Mouse (Mus musculus) gastrocnemius, postnatal 36 days (tissue): Measurements from ENCODE around the gene Mrpl35. TPM values are rescaled to one million over a fixed set of nuclear protein-coding genes. Genes with fewer than 3 reads are reported as not detected.
"Not testable (repeated sequence)": the region's sequence is repeated elsewhere in the genome, so short reads cannot be mapped to it uniquely, and the experiment has no call there.

ENCODE experiments used
- DNase-seq, 2 experiments: peaks; one replicate each; pipeline ENCODE4 v3.0.0; 2022
- intact Hi-C: fragments of 180-260 bp; cut with DNase I; formaldehyde crosslinking; loops from one replicate; pipeline ENCODE4 v1.15.1; 2025
- long read RNA-seq, 2 experiments: library from polyadenylated mRNA; stranded (forward); transcript quantifications; one replicate each; pipeline ENCODE4 v2.0.0; 2021
- total RNA-seq, 2 experiments: library from RNA; stranded (reverse); gene quantifications; 2 replicates each; pipeline ENCODE4 v1.2.3; 2021

The Mrpl35 gene
- total RNA-seq: 10 to 100 TPM; 39.0 to 42.7 TPM
- long read RNA-seq, experiment 1, transcript Mrpl35-201 (4 exons, 3,721 nt): major isoform, 95 of 100 reads
- long read RNA-seq, experiment 1, partial matches to known transcripts: 1 of 100 reads
- long read RNA-seq, experiment 1, other reads (novel, unspliced or antisense): 4 of 100 reads
- long read RNA-seq, experiment 2, transcript Mrpl35-201 (4 exons, 3,721 nt): major isoform, 96 of 98 reads
- long read RNA-seq, experiment 2, partial matches to known transcripts: 0 of 98 reads
- long read RNA-seq, experiment 2, other reads (novel, unspliced or antisense): 2 of 98 reads

GRCm38 (mm10) chr6:71826869-71827268, at the start of gene Mrpl35:
Mrpl35 (minus strand) TSS chr6:71826969.
- intact Hi-C loops: loop anchor here (10.0 kb wide), 1 partner anchor 1032 kb away; the partner anchor contains the start of gene Rpia
- no peak for DNase-seq

DNA sequence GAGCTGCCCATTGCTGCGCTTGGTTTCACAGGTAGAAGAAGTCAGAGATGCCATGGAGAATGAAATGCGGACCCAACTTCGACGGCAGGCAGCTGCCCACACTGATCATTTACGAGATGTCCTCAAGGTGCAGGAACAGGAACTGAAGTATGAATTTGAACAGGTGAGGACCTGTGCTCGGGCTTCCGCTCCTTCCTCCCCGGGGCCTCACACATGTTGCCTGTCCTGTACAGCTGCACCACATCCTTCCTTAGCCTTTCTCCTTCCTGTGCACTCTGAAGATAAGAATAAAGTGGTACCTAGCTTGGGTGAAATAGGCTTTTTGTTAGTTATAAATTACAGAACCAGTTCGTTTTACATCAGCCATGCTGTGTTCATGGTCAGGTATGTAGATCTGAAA, 44.6 kb upstream of the Mrpl35 start:
- no peak for DNase-seq
- intact Hi-C loops: loop anchor here (5.0 kb wide), 1 partner anchor 296 kb away; no protein-coding TSS in a partner anchor

DNA sequence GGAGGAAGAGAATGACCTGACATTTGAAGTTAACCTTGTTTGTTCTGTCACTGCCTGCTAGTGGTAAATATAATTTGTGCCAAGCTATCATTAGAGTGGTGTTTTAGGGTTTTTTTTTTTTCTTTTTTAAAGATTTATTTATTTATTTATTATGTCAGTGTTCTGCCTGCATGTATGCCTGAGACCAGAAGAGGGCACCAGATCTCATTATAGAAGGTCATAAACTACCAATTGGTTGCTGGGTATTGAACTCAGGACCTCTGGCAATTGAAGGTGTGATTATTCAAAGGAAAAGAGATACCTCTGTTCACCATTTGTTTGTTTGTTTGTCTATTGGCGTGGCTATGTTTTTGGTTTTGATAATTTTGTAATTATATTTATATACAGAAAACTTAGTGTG, 42.0 kb upstream of the Mrpl35 start:
- intact Hi-C loops: no loop called here
- no peak for DNase-seq

- no peak for DNase-seq
These were observed 41.0 kb upstream of the Mrpl35 start for GRCm38 (mm10) chr6:71867751-71868150.

GRCm38 (mm10) chr6:71846906-71847305, 20.1 kb upstream of the Mrpl35 start:
- intact Hi-C loops, DNase-seq: not testable (repeated sequence)

More at GRCm38 (mm10) chr6:71867751-71868150, 41.0 kb upstream of the Mrpl35 start:
- intact Hi-C loops: no loop called here

DNA sequence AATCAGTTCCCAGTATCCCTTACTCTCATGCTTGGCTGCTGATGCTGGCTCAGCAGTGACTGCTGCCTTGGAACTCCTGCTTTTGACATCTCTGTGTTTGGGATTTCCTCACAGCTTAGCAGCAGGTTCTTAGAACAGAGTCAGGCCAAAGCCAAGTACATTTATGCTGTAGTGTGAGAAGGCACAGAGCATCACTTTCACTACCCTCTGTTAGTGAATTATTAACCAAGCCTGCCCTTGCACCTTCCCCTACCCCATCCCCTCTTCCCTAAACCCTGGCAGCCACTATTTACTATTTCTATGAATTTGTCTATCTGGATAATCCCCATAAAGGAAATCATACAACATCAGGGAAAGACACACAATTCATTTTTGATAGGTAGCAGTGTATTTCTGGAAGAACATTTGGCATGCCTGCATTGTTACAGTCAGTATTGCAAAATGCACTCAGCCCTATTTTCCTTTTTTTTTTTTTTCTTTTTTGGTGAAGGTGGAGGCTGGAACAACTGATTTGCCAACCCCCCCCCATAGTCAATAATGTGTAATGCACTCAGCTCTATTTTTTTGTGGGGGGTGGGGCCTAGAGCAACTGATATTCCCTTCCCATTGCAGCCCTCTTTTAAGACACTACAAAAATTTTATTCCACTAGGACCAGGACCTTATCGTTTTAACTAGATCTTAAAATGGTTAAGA, 14.0 kb upstream of the Mrpl35 start:
- no peak for DNase-seq
- intact Hi-C loops: no loop called here

GRCm38 (mm10) chr6:71839815-71840214, 13.0 kb upstream of the Mrpl35 start:
- intact Hi-C loops: no loop called here
- DNase-seq: no peak

DNA sequence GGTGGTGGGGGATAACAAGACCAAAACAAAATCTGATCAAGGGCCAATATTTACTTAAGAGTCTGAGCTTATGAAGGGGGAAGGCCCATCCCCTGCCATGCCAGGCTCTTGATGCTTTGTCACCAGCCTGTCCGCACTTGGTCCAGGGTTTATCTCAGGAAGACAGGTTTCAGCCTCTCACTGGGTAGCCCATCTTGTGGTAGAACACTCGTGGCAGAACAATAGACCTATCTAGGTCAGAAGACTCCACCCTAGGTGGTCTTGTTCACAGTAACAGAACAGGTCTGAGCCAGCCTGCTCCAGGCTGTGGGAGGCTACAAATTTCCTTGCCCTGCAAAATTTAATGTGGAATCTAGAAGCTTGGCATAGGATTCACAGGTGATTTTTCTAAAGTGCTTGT, 10.0 kb upstream of the Mrpl35 start:
- no peak for DNase-seq

GRCm38 (mm10) chr6:71831581-71831960, 4.8 kb upstream of the Mrpl35 start:
- intact Hi-C loops: no loop called here

More for the DNA sequence above, 10.0 kb upstream of the Mrpl35 start:
- intact Hi-C loops: no loop called here

DNA sequence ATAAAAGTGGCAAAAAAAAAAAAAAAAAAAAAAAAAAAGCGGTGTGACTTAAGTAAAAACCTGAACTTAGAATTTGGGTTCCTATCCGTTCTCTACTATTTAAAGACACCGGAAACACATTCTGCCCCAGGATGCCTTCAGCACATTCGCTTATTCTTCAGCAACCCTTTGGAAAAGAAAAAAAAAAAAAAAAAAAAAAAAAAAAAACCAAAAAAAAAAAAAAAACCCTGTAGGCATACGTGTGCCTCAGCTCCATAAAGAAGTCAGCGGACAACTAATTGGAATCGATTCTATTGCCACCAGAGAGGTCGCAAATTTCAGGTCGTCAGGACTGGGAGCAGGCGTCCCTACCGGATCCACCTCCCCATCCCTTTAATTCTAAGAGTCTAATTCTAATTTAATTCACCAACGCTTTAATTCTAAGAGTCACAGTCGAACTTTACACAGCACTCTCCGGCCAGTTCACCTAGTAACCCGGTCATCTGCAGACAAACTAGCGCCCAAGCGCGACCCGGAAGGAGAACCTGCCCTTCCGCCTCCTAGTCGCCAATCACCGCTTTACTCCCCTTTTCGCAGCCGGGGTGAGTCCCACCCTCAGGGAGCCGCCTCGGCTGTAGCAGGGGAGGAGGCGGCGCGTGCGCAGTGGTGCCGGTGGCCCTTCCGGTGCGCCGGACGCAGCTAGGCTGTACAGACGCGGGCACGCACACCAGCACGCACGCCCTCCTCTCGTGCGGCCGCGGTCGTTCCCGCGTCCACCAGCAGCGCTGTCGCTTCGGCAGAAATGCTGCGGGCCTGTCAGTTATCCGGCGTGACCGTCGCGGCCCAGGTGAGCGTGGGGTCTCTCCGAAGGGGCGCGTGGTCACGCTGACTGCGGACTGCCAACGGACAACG, 4.2 kb upstream of the Mrpl35 start, which contains the start of gene Immt:
Gene Immt, plus strand, starts transcription at position 642 of the 891 bp plus-strand sequence.
- intact Hi-C loops: no loop called here

More at GRCm38 (mm10) chr6:71831581-71831960, 4.8 kb upstream of the Mrpl35 start:
- peak; percentile 90 to 94 for DNase-seq

DNA sequence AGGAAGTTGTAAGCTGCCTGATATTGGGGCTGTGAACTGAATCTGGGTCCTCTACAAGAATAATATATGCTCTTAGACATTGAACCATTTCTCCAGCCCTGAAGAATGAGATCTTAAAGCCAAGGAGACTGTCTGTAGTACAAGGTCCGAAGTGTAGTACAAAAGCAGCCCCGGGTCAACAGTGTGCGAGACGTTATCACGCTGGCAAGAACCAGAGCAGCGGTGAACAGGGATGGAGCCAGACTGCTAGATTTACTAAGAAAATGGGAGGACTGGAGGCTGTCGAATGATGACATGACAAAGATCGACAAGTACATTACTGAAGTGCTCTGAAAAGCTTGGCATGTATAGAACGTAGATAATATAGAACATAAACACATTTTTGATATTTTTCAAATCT, 3.0 kb upstream of the Mrpl35 start:
- intact Hi-C loops: loop anchor here (2.0 to 10.0 kb wide), 2 partner anchors 837 to 1035 kb away; partner anchors contain the start of gene Rpia
- DNase-seq: no peak

More for the DNA sequence above, 4.2 kb upstream of the Mrpl35 start, which contains the start of gene Immt:
- DNase-seq: peak; percentile 90 to 98

GRCm38 (mm10) chr6:71823961-71824360, 2.8 kb downstream of the Mrpl35 start:
- no peak for DNase-seq
- intact Hi-C loops: loop anchor here (10.0 kb wide), 1 partner anchor 1029 kb away; the partner anchor contains the start of gene Rpia

DNA sequence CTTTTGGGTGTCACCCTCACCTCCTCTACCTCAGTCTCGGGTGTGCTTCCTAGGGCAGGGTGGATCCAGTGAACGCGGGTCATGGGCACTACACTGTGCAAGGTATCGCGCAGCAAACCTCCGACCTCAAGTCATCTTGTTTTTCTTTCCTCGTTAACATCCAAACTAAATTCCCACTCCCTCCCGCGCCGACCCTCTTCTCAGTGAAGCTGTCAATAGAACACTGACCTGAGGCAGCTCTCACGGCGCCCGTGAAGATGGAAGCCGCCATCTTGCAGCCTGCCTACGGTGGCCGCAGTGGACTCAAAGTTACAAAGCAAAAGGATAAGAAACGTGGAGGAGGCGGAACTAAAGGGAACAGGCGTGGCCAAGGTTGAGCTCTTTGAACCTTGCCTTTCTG, 3.3 kb downstream of the Mrpl35 start:
- intact Hi-C loops: loop anchor here (10.0 kb wide), 1 partner anchor 1029 kb away; the partner anchor contains the start of gene Rpia
- peak; percentile 82 for DNase-seq

GRCm38 (mm10) chr6:71823085-71823484, 3.7 kb downstream of the Mrpl35 start:
- intact Hi-C loops: loop anchor here (10.0 kb wide), 1 partner anchor 1028 kb away; the partner anchor contains the start of gene Rpia

DNA sequence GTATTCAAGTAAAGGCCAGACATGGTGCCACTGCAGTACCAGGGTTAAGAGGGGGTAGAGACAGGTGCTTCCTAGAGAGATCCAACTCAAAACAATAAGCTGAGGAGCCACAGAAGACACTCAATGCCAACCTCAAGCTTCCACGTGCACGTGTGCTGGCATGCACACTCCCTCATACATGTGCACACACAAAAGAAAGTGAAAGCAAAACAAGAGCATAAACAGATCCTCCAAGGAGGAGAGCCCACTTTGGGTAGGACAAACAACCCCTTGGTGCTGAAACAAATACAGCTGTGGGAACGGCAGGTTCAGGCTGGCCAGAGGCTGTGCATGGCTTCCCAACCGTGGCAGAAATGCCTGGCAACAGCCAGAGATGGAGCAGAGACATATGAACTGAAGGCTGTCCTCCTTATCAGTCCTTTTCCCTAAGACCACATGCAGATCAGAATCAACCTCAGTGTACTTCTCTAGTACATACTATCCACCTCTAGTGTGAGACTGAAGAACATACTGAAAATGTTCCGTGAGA, 6.9 kb downstream of the Mrpl35 start:
- intact Hi-C loops: loop anchor here (10.0 kb wide), 1 partner anchor 1025 kb away; the partner anchor contains the start of gene Rpia
- DNase-seq: no peak

More at GRCm38 (mm10) chr6:71823085-71823484, 3.7 kb downstream of the Mrpl35 start:
- no peak for DNase-seq

- intact Hi-C loops: no loop called here
- no peak for DNase-seq
These were observed 13.9 kb downstream of the Mrpl35 start for GRCm38 (mm10) chr6:71812820-71813219.

GRCm38 (mm10) chr6:71809890-71810289, 16.9 kb downstream of the Mrpl35 start:
- no peak for DNase-seq
- intact Hi-C loops: loop anchor here (10.0 kb wide), 1 partner anchor 645 kb away; no protein-coding TSS in a partner anchor

DNA sequence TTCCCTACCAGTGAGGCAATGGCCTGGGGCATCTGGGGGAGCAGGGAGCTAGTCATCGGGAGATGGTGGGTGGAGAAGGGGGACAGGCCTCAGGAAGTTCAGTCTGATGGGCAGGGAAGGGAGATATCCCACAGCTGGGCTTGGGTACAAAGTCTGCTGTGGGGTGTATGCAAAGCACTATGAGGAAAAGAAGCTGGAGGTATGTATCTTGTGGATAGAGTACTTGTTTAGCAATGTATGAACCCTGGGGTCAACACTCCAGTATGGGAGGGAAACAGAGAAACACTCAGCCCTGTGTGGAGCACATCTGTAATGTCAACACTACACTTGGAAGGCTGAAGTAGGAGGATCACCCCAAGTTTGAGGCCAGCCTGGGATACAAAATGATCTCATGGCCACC, 20.1 kb downstream of the Mrpl35 start:
- DNase-seq: no peak
- intact Hi-C loops: loop anchor here (10.0 kb wide), 1 partner anchor 642 kb away; no protein-coding TSS in a partner anchor

- peak; percentile 39 to 44 for DNase-seq
- intact Hi-C loops: loop anchor here (5.0 to 10.0 kb wide), 2 partner anchors 172 to 639 kb away; partner anchors contain the start of gene Kdm3a
These were observed 22.5 kb downstream of the Mrpl35 start for GRCm38 (mm10) chr6:71804061-71804829.
